Mouse (Mus musculus) hindbrain, embryonic 16.5 days (tissue): ENCODE results near the gene Arhgef33. TPM values are rescaled to one million over a fixed set of nuclear protein-coding genes. Genes with fewer than 3 reads are reported as not detected.
"Not testable (repeated sequence)": the region's sequence is repeated elsewhere in the genome, so short reads cannot be mapped to it uniquely, and the experiment has no call there.

ENCODE experiments used
- ATAC-seq: fragments of 200-750 bp; cut with Nextera tagmentation; 2 replicates; pipeline ENCODE4 v1.8.0; 2017; ENCODE audit warnings: moderate TSS enrichment, moderate library complexity
- H3K27ac ChIP-seq: fragments of 300-500 bp; sonication (generic); 2 replicates; pipeline ENCODE4 v1.5.1; 2014; ENCODE audit warnings: low read depth, mild to moderate bottlenecking, control low read depth, low read length, moderate library complexity
- H3K27me3 ChIP-seq: fragments of 300-500 bp; sonication (generic); replicated peaks from 2 replicates; pipeline ENCODE4 v1.6.1; 2014; ENCODE audit warnings: low read length; ENCODE audit not compliant: control insufficient read depth, insufficient read depth
- H3K36me3 ChIP-seq: fragments of 300-500 bp; sonication (generic); 2 replicates; pipeline ENCODE4 v1.6.1; 2014; ENCODE audit warnings: mild to moderate bottlenecking, low read length, moderate library complexity, mixed read lengths; ENCODE audit not compliant: control insufficient read depth, insufficient read depth
- H3K4me1 ChIP-seq: fragments of 300-500 bp; sonication (generic); 2 replicates; pipeline ENCODE4 v1.6.1; 2014; ENCODE audit warnings: low read depth, low read length; ENCODE audit not compliant: control insufficient read depth, insufficient read depth
- H3K4me2 ChIP-seq: fragments of 300-500 bp; sonication (generic); 2 replicates; pipeline ENCODE4 v1.6.1; 2014; ENCODE audit warnings: mild to moderate bottlenecking, low read length, control low read depth, moderate library complexity
- H3K4me3 ChIP-seq: fragments of 300-500 bp; sonication (generic); 2 replicates; pipeline ENCODE4 v1.5.1; 2014; ENCODE audit warnings: mild to moderate bottlenecking, low read length, control low read depth, moderate library complexity
- H3K9ac ChIP-seq: fragments of 300-500 bp; sonication (generic); 2 replicates; pipeline ENCODE4 v1.6.1; 2014; ENCODE audit warnings: low read depth, mild to moderate bottlenecking, control low read depth, low read length, moderate library complexity
- H3K9me3 ChIP-seq: fragments of 300-500 bp; sonication (generic); 2 replicates; pipeline ENCODE4 v1.6.1; 2014; ENCODE audit warnings: mild to moderate bottlenecking, low read length, moderate library complexity; ENCODE audit not compliant: control insufficient read depth
- WGBS: fragments of 180-500 bp; shearing (Covaris S2); extraction: QIAGEN DNeasy Blood & Tissue Kit; methylation state at CpG from one replicate; pipeline ENCODE4 v1.1.7; 2014; 5-methylcytosine and 5-hydroxymethylcytosine counted together
- polyA plus RNA-seq: library from polyadenylated mRNA; unstranded; fragments of >200 nt; fragmentation: Nextera tagmentation; extraction: Ambion mirVana; gene quantifications from 2 replicates; pipeline ENCODE4 v1.2.1, GENCODE M21; 2015

Arhgef33 gene
- polyA plus RNA-seq: 2.6 and 2.7 TPM in 2 replicates

- H3K27me3 ChIP-seq: no peaks in the 10 kb centered on the region
- ATAC-seq: no peak
- 87% methylated on average over 1 of the region's 1 CpGs for WGBS
- H3K4me3 ChIP-seq: no peak within 1 kb of the TSS
- H3K9ac ChIP-seq: no peak within 1 kb of the TSS; the same call in 1 of the 2 replicates
- H3K36me3 ChIP-seq: no peaks in the 10 kb centered on the region
- no peaks in the 10 kb centered on the region for H3K9me3 ChIP-seq
- no peak within 1 kb of the TSS for H3K4me2 ChIP-seq
- H3K4me1 ChIP-seq: no peaks in the 10 kb centered on the region; the same call in 1 of the 2 replicates
- H3K27ac ChIP-seq: no peak within 1 kb of the TSS
Measured at GRCm38 (mm10) chr17:80307251-80307650, at the start of gene Arhgef33. TSS of gene Arhgef33 (plus strand) at chr17:80307407.

GRCm38 (mm10) chr17:80267065-80267464, 40.1 kb upstream of the Arhgef33 start:
- Histone ChIP-seq H3K27ac (no peak overlapping the region), H3K9me3 (no peaks in the 10 kb centered on the region), H3K4me3 (no peak overlapping the region), H3K9ac (no peak overlapping the region), H3K27me3 (no peaks in the 10 kb centered on the region), H3K4me2 (no peak overlapping the region), H3K4me1 (no peaks in the 10 kb centered on the region), H3K36me3 (peaks cover 52% of the 10 kb centered on the region)
- 88% methylated on average over 4 of the region's 4 CpGs for WGBS
- no peak for ATAC-seq

- H3K4me3 ChIP-seq: no peak overlapping the region
- WGBS: 94% methylated on average over 3 of the region's 3 CpGs
- H3K27me3 ChIP-seq: no peaks in the 10 kb centered on the region
- no peak overlapping the region for H3K4me2 ChIP-seq
- H3K27ac ChIP-seq: no peak overlapping the region
- H3K36me3 ChIP-seq: peaks cover 57% of the 10 kb centered on the region
- ATAC-seq: no peak
- no peaks in the 10 kb centered on the region for H3K4me1 ChIP-seq
- H3K9me3 ChIP-seq: no peaks in the 10 kb centered on the region
- H3K9ac ChIP-seq: no peak overlapping the region
Measured at GRCm38 (mm10) chr17:80268151-80268550, 39.1 kb upstream of the Arhgef33 start.

- WGBS: 93% methylated on average over 7 of the region's 7 CpGs
- H3K4me1 ChIP-seq, H3K9ac ChIP-seq, H3K4me2 ChIP-seq, H3K27ac ChIP-seq, H3K27me3 ChIP-seq, ATAC-seq, H3K9me3 ChIP-seq, H3K4me3 ChIP-seq: not testable (repeated sequence)
- H3K36me3 ChIP-seq: peaks cover 58% of the 10 kb centered on the region
Measured at GRCm38 (mm10) chr17:80270622-80271021, 36.6 kb upstream of the Arhgef33 start.

GRCm38 (mm10) chr17:80278255-80278654, 29.0 kb upstream of the Arhgef33 start:
- no peaks in the 10 kb centered on the region for H3K27me3 ChIP-seq
- peaks cover 35% of the 10 kb centered on the region for H3K36me3 ChIP-seq
- H3K4me3 ChIP-seq: no peak overlapping the region
- H3K4me2 ChIP-seq: no peak overlapping the region
- ATAC-seq: no peak
- H3K9ac ChIP-seq: no peak overlapping the region
- H3K9me3 ChIP-seq: no peaks in the 10 kb centered on the region
- H3K4me1 ChIP-seq: no peaks in the 10 kb centered on the region
- 94% methylated on average over 4 of the region's 4 CpGs for WGBS
- no peak overlapping the region for H3K27ac ChIP-seq

- Histone ChIP-seq H3K4me3 (no peak overlapping the region), H3K9me3 (no peaks in the 10 kb centered on the region), H3K9ac (no peak overlapping the region), H3K36me3 (peaks cover 27% of the 10 kb centered on the region), H3K27ac (no peak overlapping the region), H3K4me2 (no peak overlapping the region), H3K4me1 (no peaks in the 10 kb centered on the region), H3K27me3 (no peaks in the 10 kb centered on the region)
- no peak for ATAC-seq
- 96% methylated on average over 8 of the region's 8 CpGs for WGBS
Measured at GRCm38 (mm10) chr17:80279340-80280070, 27.7 kb upstream of the Arhgef33 start.

GRCm38 (mm10) chr17:80284446-80284845, 22.8 kb upstream of the Arhgef33 start:
- ATAC-seq: no peak
- Histone ChIP-seq H3K36me3 (peaks cover 7% of the 10 kb centered on the region; the same call in 1 of the 2 replicates), H3K9me3 (no peaks in the 10 kb centered on the region), H3K4me1 (peaks cover 11% of the 10 kb centered on the region), H3K9ac (no peak overlapping the region), H3K27ac (no peak overlapping the region), H3K4me2 (no peak overlapping the region), H3K27me3 (no peaks in the 10 kb centered on the region), H3K4me3 (no peak overlapping the region)
- 85% methylated on average over 4 of the region's 4 CpGs for WGBS

GRCm38 (mm10) chr17:80288012-80288411, 19.2 kb upstream of the Arhgef33 start:
- no peaks in the 10 kb centered on the region for H3K9me3 ChIP-seq
- H3K4me2 ChIP-seq: peak overlapping the region; percentile 70; the same call in 1 of the 2 replicates
- H3K4me3 ChIP-seq: no peak overlapping the region
- no peak overlapping the region for H3K9ac ChIP-seq
- peaks cover 11% of the 10 kb centered on the region for H3K4me1 ChIP-seq
- no peak for ATAC-seq
- no peaks in the 10 kb centered on the region for H3K36me3 ChIP-seq
- H3K27me3 ChIP-seq: no peaks in the 10 kb centered on the region
- no peak overlapping the region for H3K27ac ChIP-seq
- WGBS: 86% methylated on average over 6 of the region's 6 CpGs

GRCm38 (mm10) chr17:80289280-80290073, 17.7 kb upstream of the Arhgef33 start:
- under 1% methylated on average over 30 of the region's 30 CpGs for WGBS
- H3K27me3 ChIP-seq: no peaks in the 10 kb centered on the region
- peaks cover 11% of the 10 kb centered on the region for H3K4me1 ChIP-seq
- peak overlapping the region; percentile 70 for H3K4me2 ChIP-seq
- peak overlapping the region; percentile 98 for H3K4me3 ChIP-seq
- H3K9ac ChIP-seq: peak overlapping the region; percentile 95
- no peak for ATAC-seq
- H3K36me3 ChIP-seq: no peaks in the 10 kb centered on the region
- peak overlapping the region; percentile 96 for H3K27ac ChIP-seq
- no peaks in the 10 kb centered on the region for H3K9me3 ChIP-seq
